Mouse (Mus musculus): ENCODE data around the gene Dclk1.

Dclk1 gene

GRCm38 (mm10) chr3:55333511-55333910 is 91.3 kb downstream of the Dclk1 start:
- DNase-seq (ENCODE audit: low read depth, low spot score), result no peak

DNA sequence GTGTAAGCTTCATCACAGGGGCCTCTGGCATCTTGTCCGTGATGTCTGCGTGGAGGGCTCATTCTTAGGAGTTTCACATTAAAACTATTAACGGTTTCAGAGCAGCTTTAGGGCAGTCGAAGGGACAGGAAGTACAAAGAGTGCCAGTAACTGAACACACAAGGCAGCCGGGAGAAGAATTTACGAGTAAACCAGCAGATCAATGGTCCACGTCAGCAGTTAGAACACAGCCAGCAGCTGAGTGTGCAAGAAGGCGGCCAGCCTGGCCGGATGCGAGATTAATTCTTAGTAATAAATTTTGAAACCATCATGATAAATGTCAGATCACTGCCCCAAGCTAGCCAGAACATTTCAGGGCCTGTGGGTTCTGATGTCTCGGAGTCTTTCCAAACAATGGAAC is 94.7 kb downstream of the Dclk1 start:
- no peak for DNase-seq (ENCODE audit: low read depth, low spot score)

GRCm38 (mm10) chr3:55337671-55338070 is 95.5 kb downstream of the Dclk1 start:
- DNase-seq (ENCODE audit: low read depth, low spot score), result no peak

DNA sequence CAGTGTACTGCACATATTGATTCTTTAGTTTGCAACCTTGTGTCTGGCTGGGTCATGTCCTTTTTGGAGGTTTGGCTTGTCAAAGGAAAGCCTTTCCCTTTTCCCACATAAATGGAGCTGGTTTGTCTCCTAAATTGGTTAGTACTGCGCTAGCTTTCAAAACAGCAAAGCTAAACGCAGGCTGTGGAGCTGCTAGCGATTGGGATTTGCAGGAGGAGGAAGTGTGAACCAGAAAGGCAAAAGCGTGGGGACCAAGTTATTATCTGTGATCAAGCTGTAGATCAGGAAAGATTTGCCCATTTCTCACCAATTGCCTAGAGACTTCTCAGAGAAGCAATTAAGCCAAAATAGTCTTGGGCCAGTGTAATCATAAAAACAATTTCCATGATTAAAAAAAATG is 100.3 kb downstream of the Dclk1 start:
- DNase-seq (ENCODE audit: low read depth, low spot score), result no peak

- peak; percentile 47 for DNase-seq (ENCODE audit: low read depth, low spot score)
Observed at GRCm38 (mm10) chr3:55347371-55348025, 105.3 kb downstream of the Dclk1 start.

GRCm38 (mm10) chr3:55348026-55348390 is 105.8 kb downstream of the Dclk1 start:
- no peak for DNase-seq (ENCODE audit: low read depth, low spot score)

- DNase-seq (ENCODE audit: low read depth, low spot score), result no peak
Observed at GRCm38 (mm10) chr3:55350194-55350593, 108.0 kb downstream of the Dclk1 start.

- peak; percentile 81 for DNase-seq (ENCODE audit: low read depth, low spot score)
Observed at GRCm38 (mm10) chr3:55351281-55352052, 109.3 kb downstream of the Dclk1 start.

DNA sequence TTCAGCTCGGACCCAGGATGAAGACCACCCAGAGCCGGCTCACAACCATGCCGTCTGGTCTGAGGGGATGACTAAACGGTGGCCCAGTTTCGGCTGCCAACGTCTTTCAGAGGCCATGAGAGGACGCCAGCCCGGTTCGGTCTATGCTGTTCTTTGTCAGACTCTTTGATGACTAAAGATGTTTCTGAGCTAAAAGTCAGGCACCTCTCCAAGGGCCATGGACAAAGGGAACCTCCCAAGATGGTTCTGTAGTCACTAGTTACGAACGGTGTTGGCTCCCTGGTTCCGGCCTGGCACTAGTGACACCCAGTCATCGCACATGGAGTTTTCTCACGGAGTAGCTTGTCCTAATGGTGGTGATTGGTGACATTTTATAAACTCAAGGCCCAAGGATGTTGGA is 110.4 kb downstream of the Dclk1 start:
- DNase-seq (ENCODE audit: low read depth, low spot score), result no peak

DNA sequence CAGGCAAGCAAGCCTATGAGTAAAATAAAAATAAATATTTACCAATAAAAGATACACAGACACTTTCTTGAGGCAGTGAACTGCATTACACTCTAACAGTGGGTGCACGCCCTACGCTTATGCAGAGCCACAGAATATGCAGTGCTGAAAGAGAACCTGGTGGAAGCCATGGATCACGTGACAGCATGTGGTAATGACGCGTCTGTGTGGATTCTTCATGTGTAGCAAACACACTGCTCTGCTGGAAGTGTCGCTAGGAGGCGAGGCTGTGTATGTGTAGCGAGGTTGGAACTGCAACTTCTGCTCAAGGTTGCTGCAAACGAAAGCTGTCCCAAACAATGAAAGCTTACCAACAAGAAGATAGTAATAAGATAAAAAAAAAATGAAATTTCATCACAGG is 111.0 kb downstream of the Dclk1 start:
- DNase-seq (ENCODE audit: low read depth, low spot score), result no peak

DNA sequence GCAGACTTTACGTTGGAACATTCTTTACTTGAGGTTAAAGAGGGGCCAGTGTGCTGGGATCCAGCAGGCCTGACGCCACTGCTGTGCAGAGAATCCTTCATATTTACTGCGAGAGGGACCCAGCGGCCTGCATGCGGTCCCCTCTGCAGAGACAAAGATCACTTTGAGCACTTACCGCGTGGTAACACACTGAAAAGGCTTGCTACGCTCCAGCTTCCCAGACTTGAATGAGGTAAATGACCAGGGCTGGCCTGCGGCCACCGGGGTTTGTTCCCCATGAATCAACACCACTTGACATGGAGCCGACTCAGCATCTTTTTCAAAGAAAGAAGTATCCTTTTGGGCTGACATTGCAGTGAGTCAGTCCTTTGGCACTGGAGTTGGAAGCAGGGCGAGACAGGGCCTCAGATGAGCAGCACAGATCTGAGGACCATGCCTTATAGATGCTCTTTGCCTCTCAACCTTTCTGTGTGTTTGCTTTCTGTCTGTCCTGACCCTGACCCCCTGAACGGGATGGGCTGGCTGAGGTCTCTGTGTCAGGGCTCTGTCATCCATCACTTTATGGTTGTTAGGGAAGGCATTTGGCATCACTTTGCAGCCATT is 111.8 kb downstream of the Dclk1 start:
- peak; percentile 37 for DNase-seq (ENCODE audit: low read depth, low spot score)

DNA sequence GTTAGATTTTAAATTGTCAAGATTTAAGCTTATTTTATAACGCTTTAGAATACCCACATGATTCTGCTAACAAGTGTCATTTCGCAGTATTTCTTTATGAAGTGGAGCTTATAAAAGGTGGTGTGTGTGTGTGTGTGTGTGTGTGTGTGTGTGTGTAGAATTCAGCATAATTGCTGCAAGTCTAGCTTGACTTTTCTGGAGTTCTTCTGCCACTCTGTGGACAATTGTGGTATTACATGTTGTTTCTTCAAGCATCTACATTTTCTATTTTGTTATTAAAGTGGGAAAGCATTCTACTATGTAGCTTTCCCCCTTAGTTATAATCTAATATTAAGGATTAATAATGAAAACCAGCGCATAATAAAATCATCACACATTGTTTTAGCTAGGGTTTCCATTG is 112.6 kb downstream of the Dclk1 start:
- peak; percentile 71 for DNase-seq (ENCODE audit: low read depth, low spot score)

DNA sequence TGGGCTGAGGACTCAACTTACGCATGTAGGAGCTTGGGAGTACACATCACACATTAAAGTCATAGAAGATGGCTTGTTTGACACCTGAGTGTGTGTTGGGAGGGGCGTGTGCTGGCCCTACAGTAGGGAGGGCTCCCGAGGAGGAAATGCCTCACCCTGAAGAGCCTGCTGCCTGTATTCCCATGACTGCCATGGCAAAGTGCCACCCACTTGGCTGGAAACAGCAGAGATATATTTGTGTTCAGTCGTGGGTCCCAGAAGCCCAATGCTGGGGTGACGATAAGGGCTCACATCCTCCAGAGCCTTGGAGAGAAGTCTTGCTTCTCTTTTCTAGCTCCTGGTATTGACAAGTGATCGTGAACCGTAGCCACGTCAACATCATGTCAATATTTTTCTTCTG is 116.3 kb downstream of the Dclk1 start:
- no peak for DNase-seq (ENCODE audit: low read depth, low spot score)

DNA sequence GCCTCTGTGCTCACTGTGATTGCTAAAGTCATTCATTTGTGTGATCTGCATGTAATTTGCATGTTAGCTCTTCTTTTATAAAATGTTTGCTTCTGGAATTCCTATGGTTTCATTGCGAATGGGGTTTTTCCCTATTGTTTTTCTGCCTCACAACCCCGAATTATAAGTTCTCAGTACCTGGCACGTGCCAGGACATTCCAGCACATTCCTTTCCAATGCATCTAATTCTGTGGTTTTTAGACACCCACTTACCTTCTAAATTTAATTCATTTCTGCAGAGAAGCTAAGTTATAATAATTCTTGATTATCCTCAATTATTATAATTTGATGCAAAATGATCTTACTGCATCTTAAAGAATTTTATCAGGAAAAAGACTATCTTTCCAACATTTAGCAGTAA is 118.7 kb downstream of the Dclk1 start:
- no peak for DNase-seq (ENCODE audit: low read depth, low spot score)

GRCm38 (mm10) chr3:55367166-55367565 is 125.0 kb downstream of the Dclk1 start:
- no peak for DNase-seq (ENCODE audit: low read depth, low spot score)

DNA sequence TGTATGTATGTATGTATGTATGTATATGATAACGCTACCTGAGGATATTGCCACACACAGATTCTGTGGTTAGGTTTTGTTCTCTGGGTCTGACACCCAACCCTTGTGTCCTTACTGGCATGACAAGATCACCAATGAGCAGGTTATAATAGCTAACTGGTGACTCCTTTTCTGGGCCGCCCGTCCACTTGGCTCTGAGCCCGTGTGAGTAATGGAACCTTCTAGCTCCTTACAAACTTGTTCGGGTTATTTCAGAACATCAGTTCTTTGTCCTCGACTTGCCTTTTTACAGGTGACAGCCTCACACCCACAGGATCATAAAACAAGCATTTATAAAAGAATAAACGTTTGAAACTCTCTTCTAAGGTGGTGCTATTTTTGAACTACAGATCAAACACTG is 127.0 kb downstream of the Dclk1 start:
- no peak for DNase-seq (ENCODE audit: low read depth, low spot score)

DNA sequence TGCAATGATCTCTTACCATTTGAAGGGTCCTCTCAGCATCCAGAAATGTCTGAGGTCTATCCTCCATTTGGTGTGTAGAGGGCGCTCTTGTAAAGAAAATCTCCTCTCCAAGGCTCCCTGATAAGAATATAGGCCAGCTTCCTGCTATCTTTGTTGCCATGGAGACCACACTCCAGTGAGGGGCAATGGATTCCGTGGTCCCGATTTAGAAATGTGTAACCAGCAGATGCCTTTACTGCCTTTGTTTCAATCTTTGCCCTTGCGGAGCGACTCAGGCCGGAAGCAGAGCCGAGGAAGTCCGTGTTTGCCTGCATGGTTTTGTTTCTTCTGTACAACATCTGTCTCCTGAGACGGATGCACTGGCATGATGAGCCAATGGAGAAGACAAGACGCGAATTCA is 131.5 kb downstream of the Dclk1 start:
- peak; percentile 85 for DNase-seq (ENCODE audit: low read depth, low spot score)

GRCm38 (mm10) chr3:55378591-55378990 is 136.4 kb downstream of the Dclk1 start:
- DNase-seq (ENCODE audit: low read depth, low spot score), result no peak

- no peak for DNase-seq (ENCODE audit: low read depth, low spot score)
Observed at GRCm38 (mm10) chr3:55380471-55380870, 138.3 kb downstream of the Dclk1 start.

DNA sequence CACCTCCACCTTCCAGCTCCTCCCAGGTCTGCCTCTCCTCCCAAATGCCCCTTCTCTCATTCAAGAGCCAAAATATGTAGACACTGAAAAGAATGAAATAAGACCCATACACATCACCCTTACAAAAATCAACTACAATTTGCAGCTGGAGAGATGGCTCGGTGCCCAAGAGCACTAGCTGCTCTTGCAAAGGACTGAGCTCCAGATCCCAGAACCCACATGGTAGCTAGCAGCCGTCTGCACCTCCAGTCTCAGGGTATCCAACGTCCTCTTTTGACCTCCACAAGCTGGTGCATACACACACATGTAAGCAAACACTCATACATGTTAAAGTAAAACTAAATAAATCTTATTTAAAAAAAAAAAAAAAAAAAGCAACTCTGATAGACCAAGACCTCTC is 150.4 kb downstream of the Dclk1 start:
- no peak for DNase-seq (ENCODE audit: low read depth, low spot score)

DNA sequence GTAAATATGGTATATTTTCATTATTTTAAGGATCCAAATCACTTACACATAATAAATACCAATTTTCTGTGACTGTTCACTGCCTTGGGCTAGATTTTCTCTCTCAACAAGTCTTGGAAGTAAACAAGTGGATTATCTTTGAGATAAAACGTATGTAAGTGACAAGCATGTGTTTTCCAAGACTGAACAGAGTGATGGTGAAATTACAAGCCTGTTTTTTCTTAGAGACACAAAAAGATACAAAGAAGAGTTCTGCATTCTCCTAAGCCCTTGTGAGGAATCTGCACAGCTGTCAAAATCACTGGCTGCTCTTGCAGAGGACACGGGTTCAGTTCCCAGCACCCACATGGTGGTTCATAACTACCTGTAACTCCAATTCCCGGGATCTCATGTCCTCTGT is 151.4 kb downstream of the Dclk1 start:
- DNase-seq (ENCODE audit: low read depth, low spot score), result no peak

DNA sequence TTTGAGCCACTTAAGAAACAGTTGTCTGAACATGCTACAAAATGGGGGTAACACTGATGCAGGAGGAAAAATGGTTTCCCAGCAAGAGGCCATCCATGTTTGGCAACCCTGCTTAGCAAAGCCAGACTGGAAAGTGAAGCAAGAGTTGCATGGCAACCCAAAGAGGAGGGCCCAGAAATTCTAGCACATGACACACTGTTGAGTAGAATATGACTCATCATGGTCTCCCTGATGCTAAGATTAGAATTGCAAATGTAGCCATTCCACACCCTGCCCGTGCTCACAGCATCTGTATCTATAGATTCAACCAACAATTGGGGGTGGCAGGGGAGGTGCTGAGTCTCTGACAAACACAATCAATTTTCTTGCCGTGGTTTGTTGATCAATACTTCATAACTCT is 154.6 kb downstream of the Dclk1 start:
- no peak for DNase-seq (ENCODE audit: low read depth, low spot score)
